Mouse (Mus musculus) limb, embryonic 10.5 days (tissue): ENCODE measurements around the gene Chrm4. TPM values are rescaled to one million over a fixed set of nuclear protein-coding genes. Genes with fewer than 3 reads are reported as not detected.

Experiments used
- DNase-seq: peaks from one replicate; pipeline ENCODE4 v3.0.0-alpha.2; 2017; ENCODE audit warnings: low spot score
- H3K27ac ChIP-seq: fragments of 300-500 bp; sonication (generic); 2 replicates; pipeline ENCODE4 v1.5.1; 2016; ENCODE audit warnings: mild to moderate bottlenecking
- H3K27me3 ChIP-seq: fragments of 300-500 bp; sonication (generic); 2 replicates; pipeline ENCODE4 v1.6.1; 2016; ENCODE audit warnings: low read depth, mild to moderate bottlenecking; ENCODE audit not compliant: poor library complexity, severe bottlenecking
- H3K36me3 ChIP-seq: fragments of 300-500 bp; sonication (generic); 2 replicates; pipeline ENCODE4 v1.6.1; 2016; ENCODE audit warnings: mild to moderate bottlenecking, moderate library complexity
- H3K4me1 ChIP-seq: fragments of 300-500 bp; sonication (generic); 2 replicates; pipeline ENCODE4 v1.6.1; 2016
- H3K4me3 ChIP-seq: fragments of 300-500 bp; sonication (generic); 2 replicates; pipeline ENCODE4 v1.5.1; 2016; ENCODE audit warnings: mild to moderate bottlenecking, moderate library complexity
- H3K9me3 ChIP-seq: fragments of 300-500 bp; sonication (generic); replicated peaks from 2 replicates; pipeline ENCODE4 v1.6.1; 2016; ENCODE audit warnings: mild to moderate bottlenecking
- WGBS: fragments of 180-500 bp; shearing (Covaris S2); methylation state at CpG from one replicate; pipeline ENCODE4 v1.1.7; 2016; 5-methylcytosine and 5-hydroxymethylcytosine counted together
- polyA plus RNA-seq: library from polyadenylated mRNA; unstranded; fragments of >200 nt; fragmentation: Nextera tagmentation; extraction: Ambion mirVana; gene quantifications from 2 replicates; pipeline ENCODE4 v1.2.1, GENCODE M21; 2016

Chrm4 gene
- polyA plus RNA-seq, 1 experiment from 2014 or later: 0.76 TPM

DNA sequence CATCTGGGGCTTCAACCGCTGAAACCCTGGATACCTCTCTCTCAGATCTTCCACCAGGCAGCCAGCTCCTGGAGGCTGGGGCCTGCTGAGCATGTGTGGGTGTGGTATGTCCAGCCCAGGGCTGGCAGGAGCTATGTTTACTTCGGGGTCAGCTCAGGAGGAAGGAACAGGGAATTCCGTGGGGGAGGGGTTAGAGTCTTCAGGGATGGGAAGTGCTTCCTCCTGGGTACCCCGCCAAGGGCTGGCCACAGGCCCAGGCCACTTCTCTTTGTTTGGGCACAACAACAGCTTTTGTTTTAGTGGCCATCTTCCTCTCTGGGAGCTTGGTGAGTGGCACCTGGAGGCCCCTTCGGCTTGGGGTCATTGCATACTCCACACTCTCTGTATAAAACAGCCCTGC, 26.8 kb downstream of the Chrm4 start:
- no peaks in the 10 kb centered on the region for H3K9me3 ChIP-seq
- 18% methylated on average over 5 of the region's 5 CpGs for WGBS
- no peak for DNase-seq
- H3K36me3 ChIP-seq: peaks cover 19% of the 10 kb centered on the region
- no peak overlapping the region for H3K4me3 ChIP-seq
- peaks cover 57% of the 10 kb centered on the region for H3K4me1 ChIP-seq
- peak overlapping the region; percentile 71 for H3K27ac ChIP-seq
- H3K27me3 ChIP-seq: no peaks in the 10 kb centered on the region

DNA sequence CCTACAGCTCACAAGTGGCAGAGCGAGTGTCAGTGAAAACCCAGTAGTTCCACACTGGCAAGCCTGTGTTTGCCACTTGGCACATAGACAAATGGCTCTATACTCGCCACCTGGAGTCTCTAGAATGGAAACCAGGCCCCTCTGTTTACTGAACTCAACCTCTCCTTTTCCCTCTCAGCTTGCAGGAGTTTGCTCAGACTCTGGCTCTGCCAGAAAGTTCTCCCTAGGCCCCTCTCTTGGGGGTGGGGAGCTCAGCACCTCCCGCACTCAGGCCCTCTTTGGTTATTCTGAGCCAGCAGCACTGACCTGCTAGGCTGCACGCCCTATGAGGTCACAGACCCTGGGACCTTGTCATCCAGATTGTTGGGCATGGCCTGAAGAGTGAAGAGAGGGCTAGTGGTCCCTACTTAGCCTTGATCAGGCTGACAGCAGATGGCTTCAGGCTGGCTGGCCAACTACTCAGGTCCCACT, 28.1 kb downstream of the Chrm4 start:
- H3K4me3 ChIP-seq: no peak overlapping the region
- no peak for DNase-seq
- H3K4me1 ChIP-seq: peaks cover 57% of the 10 kb centered on the region
- H3K9me3 ChIP-seq: no peaks in the 10 kb centered on the region
- H3K27me3 ChIP-seq: no peaks in the 10 kb centered on the region
- 85% methylated on average over 4 of the region's 4 CpGs for WGBS
- H3K27ac ChIP-seq: peak overlapping the region; percentile 48; the same call in 1 of the 2 replicates
- H3K36me3 ChIP-seq: peaks cover 25% of the 10 kb centered on the region

DNA sequence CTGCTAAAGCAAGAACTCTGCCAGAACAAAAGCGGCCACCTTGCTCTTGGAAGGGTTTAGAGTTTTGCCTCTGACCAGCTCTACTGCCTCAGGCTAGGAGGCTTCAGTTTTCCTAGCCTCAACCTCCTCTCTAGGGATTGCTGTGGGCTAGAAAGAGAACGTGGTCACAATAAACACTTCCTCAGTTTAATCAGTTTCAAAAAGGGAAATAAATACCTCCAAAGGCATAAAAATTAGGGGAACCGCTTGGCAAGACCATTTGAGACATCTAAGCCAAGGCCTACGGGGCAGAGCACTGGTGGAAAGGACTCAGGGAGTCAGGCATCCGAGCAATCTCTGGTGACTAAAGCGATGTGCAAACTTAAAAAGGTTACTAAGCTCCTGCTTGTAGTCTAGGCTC, 28.8 kb downstream of the Chrm4 start:
- Histone ChIP-seq H3K9me3 (no peaks in the 10 kb centered on the region), H3K4me1 (peaks cover 55% of the 10 kb centered on the region), H3K27ac (no peak overlapping the region), H3K4me3 (no peak overlapping the region), H3K27me3 (no peaks in the 10 kb centered on the region), H3K36me3 (peaks cover 31% of the 10 kb centered on the region)
- DNase-seq: no peak
- WGBS: 90% methylated on average over 6 of the region's 6 CpGs

DNA sequence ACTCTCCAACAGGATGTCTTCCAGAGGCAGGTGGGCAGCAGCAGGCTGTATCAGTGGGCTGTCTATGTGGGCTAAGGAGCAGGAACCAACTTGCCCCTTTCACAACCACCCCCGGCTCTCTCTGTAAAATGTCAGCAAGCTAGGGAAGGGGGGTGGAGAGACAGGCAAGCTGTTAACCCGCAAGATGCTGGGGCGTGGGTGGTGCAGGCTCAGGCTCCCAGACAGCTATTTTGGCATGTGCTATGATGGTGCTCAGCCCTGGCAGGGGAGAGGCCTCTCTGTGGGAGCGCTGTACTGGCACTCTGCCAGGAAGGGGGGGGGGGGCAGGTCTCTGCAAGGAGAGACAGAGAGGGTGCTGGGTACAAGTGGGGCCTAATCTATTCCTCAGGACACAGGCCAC, 30.0 kb downstream of the Chrm4 start:
- DNase-seq: no peak
- Histone ChIP-seq H3K9me3 (no peaks in the 10 kb centered on the region), H3K27ac (peak overlapping the region; percentile 23; the same call in 1 of the 2 replicates), H3K27me3 (no peaks in the 10 kb centered on the region), H3K36me3 (peaks cover 31% of the 10 kb centered on the region), H3K4me1 (peaks cover 67% of the 10 kb centered on the region), H3K4me3 (no peak overlapping the region)
- WGBS: 69% methylated on average over 4 of the region's 4 CpGs

DNA sequence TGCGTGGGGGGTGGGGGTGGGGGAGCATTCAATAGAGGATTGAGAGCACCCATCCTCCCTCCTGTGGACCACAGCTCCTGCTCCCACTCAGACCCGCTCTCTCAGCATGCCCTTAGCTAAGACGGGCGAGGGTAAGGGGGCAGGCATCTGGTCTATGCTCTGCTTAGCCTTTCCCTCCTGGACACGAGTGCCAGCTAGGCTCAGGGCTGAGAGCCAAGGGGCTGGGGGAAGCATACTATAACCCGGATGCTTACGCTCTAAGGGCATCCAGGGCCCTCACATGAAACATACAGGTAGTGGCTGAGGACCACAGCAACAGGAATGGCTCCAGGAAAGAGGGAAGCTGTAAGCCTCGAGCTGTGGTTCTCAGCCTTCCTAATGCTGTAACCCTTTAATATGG, 31.0 kb downstream of the Chrm4 start:
- Histone ChIP-seq H3K9me3 (no peaks in the 10 kb centered on the region), H3K27ac (no peak overlapping the region), H3K27me3 (no peaks in the 10 kb centered on the region), H3K4me3 (no peak overlapping the region), H3K4me1 (peaks cover 75% of the 10 kb centered on the region), H3K36me3 (peaks cover 31% of the 10 kb centered on the region)
- 91% methylated on average over 8 of the region's 8 CpGs for WGBS
- no peak for DNase-seq

DNA sequence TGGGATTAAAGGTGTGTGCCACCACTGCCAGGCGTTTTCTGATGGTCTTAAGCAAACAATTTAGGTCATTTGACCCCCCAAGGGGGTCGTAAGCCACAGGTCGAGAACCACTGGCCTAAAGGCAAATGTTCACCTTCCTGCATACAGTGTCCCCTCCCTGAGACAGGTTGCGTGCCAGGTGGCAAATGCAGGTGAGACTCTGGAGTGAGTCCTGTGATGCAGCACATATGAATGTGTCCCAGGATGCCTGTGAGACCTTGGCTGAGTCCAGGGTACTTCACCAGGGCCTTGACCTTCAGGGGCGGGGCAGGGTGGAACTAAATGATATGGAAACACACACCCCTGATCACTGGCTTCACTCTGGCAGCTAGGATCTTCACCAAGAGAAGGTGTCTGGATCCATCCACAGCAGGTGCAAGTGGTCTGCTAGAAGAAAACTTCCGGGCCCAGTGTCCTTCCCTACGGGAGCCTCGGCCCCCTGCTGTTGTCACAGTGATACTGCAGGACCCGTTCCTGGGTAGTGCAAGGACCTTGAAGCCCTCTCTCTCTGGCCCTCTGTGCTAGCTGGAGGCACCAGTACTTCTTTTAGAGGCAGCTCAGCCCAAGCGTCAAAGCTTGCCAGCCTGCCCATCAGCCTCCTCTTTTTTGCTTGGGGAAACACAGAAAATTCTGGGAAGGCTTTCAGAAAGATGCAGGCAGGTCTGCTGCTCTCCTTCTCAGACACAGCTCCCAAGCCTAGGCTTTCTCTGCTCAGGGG, 31.8 kb downstream of the Chrm4 start:
- H3K27me3 ChIP-seq: no peaks in the 10 kb centered on the region
- H3K36me3 ChIP-seq: peaks cover 29% of the 10 kb centered on the region
- H3K9me3 ChIP-seq: no peaks in the 10 kb centered on the region
- peak overlapping the region; percentile 2; the same call in 1 of the 2 replicates for H3K27ac ChIP-seq
- peak; percentile 63 for DNase-seq
- 46% methylated on average over 10 of the region's 10 CpGs for WGBS
- H3K4me3 ChIP-seq: no peak overlapping the region
- H3K4me1 ChIP-seq: peaks cover 75% of the 10 kb centered on the region

DNA sequence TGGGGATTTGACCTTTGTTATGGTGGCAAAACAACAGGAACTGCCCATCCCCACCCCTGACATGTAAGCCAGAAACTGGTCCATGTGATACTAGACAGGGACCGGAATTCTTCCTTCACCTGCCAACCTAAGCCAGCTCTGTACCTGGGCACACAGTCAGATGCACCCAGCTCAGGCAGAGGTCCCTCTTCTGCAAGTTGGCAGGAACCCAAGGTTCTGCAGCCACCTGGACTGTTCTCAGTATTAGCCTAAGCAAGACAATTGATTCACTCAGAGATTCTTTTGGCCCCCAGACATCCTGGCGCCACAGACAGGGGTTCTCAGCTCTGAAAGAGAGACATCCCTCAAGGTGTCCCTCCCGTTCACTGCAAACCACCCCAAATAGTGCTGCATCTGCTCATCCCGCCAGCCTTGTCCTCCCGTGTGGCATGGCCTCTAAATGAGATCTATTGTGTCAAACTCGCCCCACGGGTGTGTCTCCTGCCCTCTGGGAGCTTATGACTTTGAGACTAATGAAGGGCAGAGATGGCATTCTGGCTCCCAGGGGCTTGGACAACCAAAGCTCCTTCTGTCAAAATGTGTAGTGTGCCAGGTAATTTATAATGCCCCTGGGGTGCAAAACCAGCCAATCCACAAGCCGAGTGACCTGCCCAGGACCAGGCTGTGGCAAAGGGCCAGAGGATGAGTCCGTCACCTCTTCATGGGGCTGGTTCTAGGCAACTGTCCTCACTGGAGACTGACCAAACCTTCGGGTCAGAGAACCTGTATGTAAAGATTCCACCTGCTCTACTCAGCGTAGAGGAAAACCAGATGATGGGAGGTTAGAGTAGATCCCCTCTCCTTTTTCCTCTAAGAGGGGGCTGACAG, 32.7 kb downstream of the Chrm4 start:
- H3K27me3 ChIP-seq: no peaks in the 10 kb centered on the region
- 84% methylated on average over 11 of the region's 11 CpGs for WGBS
- no peaks in the 10 kb centered on the region for H3K9me3 ChIP-seq
- H3K4me3 ChIP-seq: no peak overlapping the region
- H3K36me3 ChIP-seq: peaks cover 27% of the 10 kb centered on the region
- H3K4me1 ChIP-seq: peaks cover 79% of the 10 kb centered on the region
- H3K27ac ChIP-seq: peak overlapping the region; percentile 2; the same call in 1 of the 2 replicates
- DNase-seq: no peak

DNA sequence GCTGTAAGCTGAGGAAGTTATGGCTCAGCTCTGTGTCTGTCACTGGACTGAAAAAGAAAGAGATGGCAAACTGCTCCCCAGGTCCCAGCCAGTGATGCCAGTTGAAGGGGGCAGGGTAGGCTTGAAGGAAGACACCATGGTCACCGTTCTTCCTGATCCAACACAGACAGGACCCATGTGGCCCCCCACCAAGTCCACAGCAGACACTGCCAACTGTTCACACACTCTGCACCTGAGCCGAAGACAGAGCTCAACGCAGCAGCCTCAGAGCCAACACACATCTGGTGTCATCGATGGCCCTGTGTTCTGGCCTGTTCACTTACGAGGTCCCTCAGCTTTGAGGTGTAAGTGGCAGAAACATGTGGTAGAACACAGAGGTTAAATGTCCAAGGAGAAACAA, 33.4 kb downstream of the Chrm4 start:
- DNase-seq: no peak
- peaks cover 27% of the 10 kb centered on the region for H3K36me3 ChIP-seq
- H3K4me3 ChIP-seq: no peak overlapping the region
- peaks cover 80% of the 10 kb centered on the region for H3K4me1 ChIP-seq
- H3K9me3 ChIP-seq: no peaks in the 10 kb centered on the region
- 93% methylated on average over 5 of the region's 5 CpGs for WGBS
- no peak overlapping the region for H3K27ac ChIP-seq
- H3K27me3 ChIP-seq: no peaks in the 10 kb centered on the region

DNA sequence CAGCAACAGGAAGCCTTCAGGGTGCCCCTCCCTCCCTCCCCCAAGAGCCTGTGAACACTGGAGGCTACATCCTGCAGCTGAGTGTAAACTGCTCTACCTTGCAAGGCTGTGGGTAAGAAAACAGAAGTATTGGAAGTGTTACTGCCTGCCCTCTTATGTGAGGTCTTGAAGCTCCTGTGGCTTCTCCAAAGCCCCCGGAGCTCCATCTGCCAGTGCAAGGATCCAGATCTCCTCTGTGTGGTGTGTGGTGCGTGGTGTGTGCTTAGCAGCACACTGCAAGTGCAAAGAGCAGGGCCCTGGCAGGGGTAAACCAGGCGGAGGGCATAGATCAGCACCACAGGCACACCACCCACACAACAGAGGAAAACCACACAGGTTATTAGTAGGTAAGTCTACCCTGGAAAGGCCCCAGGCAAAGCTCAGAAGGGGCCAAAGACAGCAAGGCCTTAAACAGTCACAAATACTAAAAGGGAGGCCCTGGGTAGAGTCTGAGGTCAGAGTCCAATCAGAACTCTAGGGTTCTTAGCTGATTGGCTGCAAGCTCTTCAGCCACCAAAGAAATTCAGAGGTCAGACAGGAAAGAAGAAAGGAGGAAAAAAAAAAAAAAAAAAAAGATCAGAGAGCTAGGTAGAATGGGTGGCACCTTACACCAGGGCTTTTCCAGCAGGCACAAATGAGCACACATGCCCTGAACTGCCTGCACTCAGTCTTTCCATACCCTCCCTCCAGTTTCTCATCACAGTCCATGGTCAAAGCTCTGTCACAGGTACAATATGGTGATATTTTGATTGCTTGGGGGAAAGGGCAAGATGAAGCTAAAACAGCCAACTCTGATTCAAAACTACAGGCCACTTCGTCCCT, 35.1 kb downstream of the Chrm4 start:
- Histone ChIP-seq H3K9me3 (no peaks in the 10 kb centered on the region), H3K27me3 (no peaks in the 10 kb centered on the region), H3K4me3 (peak overlapping the region; percentile 76), H3K27ac (peak overlapping the region; percentile 93), H3K36me3 (peaks cover 20% of the 10 kb centered on the region), H3K4me1 (peaks cover 84% of the 10 kb centered on the region)
- WGBS: 72% methylated on average over 4 of the region's 4 CpGs
- no peak for DNase-seq

DNA sequence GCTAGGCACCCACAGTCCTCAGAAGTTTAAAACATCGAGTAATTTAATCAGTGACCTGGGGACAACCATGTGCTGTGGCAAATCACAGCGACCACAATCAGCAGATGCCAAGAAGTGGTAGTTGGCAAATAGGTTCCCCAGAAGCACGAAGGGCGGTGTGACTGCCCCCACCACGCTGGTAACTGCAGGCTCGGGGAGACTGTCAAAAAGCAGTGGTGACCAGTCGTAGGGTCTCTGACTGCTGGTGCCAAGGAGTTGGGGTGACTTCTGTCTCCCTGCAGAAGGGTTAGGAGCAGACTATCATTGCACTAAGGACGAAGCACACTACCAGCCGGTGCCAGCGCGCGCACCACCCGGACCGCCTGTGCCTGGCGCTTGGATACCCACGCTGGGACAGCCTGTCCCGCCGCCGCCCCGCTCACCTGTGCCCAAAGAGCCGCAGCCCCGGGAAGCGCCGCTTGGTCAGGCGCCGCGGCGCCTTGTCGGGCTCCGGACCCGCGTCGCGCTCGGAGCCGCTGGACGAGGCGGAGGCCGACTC, 35.9 kb downstream of the Chrm4 start:
- H3K36me3 ChIP-seq: peaks cover 17% of the 10 kb centered on the region
- DNase-seq: no peak
- WGBS: under 1% methylated on average over 39 of the region's 39 CpGs
- H3K27ac ChIP-seq: peak overlapping the region; percentile 93
- H3K4me3 ChIP-seq: peak overlapping the region; percentile 76
- H3K4me1 ChIP-seq: peaks cover 79% of the 10 kb centered on the region
- no peaks in the 10 kb centered on the region for H3K27me3 ChIP-seq
- H3K9me3 ChIP-seq: no peaks in the 10 kb centered on the region

DNA sequence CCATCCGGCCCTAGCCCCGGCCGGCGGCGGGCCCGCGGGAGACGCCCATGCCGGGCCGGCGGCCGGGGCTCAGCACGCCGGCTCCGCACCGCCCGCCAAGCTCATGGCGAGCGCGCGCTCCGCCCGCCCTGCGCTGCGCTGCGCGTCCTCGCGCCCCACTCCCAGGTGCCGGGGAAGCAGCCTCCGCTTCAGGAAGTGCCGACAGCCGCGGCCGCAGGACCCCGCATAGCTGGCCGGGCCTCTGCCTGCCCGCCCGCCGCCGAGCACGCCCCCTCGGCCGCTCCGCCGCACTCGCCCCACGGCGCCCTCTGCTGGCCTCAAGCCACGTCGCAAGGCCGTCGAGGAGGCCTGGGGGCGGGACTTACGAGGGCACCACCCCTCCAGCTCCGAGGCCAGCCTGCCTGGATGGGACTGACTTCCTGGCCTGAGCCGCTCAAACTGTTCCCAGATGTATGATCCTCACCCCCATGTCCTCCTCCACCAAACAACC, 36.4 kb downstream of the Chrm4 start:
- DNase-seq: peak; percentile 99
- WGBS: under 1% methylated on average over 43 of the region's 57 CpGs
- Histone ChIP-seq H3K27ac (peak overlapping the region; percentile 93), H3K36me3 (peaks cover 15% of the 10 kb centered on the region), H3K4me1 (peaks cover 82% of the 10 kb centered on the region), H3K27me3 (no peaks in the 10 kb centered on the region), H3K4me3 (peak overlapping the region; percentile 76), H3K9me3 (no peaks in the 10 kb centered on the region)

DNA sequence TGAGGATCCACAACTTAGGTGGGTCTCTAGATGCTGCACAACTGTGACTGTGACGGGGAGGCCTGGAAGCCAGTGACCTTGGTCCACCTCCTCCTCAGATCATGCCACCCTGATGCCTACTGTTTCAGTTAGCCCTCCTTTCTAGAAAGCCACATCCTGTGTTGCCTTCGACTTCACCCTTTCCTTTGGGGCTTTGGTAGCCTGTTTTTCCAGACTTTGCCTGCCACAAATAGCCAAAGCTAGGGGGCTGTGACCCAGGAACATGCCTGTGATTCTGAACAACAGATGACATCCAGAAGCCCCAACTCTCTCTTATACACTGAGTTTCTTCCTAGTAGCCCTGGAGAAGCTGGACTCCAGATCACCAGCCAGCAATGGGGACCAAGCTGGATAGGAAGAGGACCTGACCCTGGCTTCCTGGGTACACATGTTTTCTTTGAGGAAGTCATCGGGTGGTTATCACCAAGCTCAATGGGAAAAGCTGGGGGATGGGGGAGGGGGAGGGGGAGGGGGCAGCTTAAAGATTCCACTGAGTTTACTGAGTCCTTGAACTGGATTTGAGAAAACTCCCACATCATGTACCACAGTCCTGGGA, 37.7 kb downstream of the Chrm4 start:
- Histone ChIP-seq H3K4me1 (peaks cover 71% of the 10 kb centered on the region), H3K36me3 (peaks cover 11% of the 10 kb centered on the region), H3K27me3 (0 out of 2 replicates have a peak, but pooled peaks cover under 1% of the 10 kb centered on the region), H3K27ac (peak overlapping the region; percentile 86), H3K9me3 (no peaks in the 10 kb centered on the region), H3K4me3 (peak overlapping the region; percentile 76)
- WGBS: 74% methylated on average over 3 of the region's 3 CpGs
- DNase-seq: no peak
